Mouse (Mus musculus) right cerebral cortex, postnatal 25 days (tissue): ENCODE measurements around the gene Arl10.
A peak's percentile ranks its signal among the peaks of the same experiment; 100 is the strongest.

Source experiments
- DNase-seq: peaks from one replicate; pipeline ENCODE4 v3.0.0; 2022

The Arl10 gene

DNA sequence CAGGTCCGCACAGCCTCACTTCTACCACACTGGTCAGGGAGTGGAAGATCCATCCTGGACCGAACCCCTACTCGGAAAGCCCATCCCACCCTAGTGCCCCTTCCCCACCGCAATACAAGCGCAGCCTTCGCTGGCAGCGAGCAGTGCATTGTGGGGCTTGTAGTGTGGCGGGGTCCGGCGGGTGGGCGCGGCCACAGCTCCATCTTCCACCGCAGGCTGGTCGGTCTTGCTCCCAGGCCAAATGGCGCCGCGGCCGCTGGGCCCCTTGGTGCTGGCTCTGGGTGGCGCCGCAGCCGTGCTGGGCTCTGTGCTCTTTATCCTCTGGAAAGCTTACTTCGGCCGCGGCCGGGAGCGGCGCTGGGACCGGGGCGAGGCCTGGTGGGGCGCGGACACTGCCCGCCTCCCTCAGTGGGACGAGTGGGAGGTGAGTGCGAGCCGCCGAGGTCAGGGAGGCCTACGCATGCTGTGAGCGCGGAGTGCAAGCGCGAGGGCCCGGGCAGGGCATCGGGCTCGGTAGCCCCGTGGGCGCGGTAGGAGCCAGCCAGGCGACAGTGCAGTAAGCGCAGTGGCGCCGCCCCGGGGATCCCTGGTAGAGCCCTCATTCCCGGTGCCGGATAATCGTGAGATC is at the start of gene Arl10:
Gene Arl10 (plus strand): TSS at position 162 of the 628 bp plus-strand sequence.
- DNase-seq, result peak; percentile 83

DNA sequence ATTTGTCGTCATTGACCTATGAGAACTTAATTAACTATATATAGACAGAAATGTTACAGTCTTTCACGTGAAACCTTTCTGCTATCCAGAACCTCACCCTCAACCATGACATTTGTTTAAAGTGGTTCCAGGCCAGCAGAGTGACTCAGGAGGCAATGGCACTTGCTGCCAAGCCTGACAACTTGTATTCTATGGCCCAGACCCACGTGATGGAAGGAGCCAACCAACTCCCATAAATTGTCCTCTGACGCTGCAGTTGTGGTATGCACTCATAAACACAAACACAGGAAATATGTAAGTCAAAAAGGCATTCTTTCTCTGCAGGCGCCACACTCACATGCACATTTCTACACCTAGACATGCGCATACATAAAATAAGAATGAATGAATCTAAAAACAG is 47.7 kb upstream of the Arl10 start:
- DNase-seq, result no peak

GRCm38 (mm10) chr13:54532134-54532533 is 42.7 kb upstream of the Arl10 start:
- no peak for DNase-seq

DNA sequence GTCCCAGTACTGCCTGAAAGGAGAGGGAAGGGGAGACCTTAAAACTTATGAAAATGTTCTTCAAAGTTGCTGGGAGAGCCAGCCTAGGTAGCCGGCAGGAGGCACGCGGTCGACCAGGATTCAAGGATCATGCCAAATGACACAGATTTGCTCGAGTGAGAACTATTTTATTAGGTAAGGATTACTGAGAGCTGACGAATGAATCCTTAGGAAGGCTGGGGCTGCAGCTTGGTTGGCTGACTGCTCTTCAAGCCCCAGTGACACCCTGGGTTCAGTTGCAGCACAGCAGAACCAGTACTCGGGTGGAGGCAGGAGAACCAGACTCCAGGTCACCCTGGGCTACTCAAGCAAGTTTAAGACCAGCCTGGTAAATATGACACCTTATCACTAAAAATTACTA is 26.8 kb upstream of the Arl10 start:
- DNase-seq, result no peak

DNA sequence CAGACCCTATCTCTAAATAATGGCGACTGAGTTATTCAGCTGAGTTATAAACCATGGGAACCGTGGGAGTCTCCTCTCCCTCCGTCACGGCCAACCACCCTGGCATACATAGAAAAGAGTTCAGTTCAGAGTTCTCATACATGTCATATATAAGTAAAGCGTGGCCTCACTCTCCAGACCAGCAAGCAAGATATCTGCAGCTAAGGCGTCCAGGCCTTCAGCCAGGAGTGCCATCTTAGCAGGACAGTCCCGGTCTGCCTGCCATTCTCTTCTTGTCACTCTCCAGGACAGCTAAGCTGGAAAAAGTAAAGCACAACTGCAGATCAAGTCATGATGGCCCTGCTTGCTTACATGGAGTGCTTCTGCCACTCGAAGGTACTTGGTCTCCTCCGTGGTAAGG is 18.6 kb upstream of the Arl10 start:
- DNase-seq, result no peak

GRCm38 (mm10) chr13:54556796-54557195 is 18.0 kb upstream of the Arl10 start:
- peak; percentile 33 for DNase-seq

- no peak for DNase-seq
These were observed 17.2 kb upstream of the Arl10 start for GRCm38 (mm10) chr13:54557652-54558051.

GRCm38 (mm10) chr13:54559656-54560055 is 15.2 kb upstream of the Arl10 start:
- DNase-seq, result no peak

DNA sequence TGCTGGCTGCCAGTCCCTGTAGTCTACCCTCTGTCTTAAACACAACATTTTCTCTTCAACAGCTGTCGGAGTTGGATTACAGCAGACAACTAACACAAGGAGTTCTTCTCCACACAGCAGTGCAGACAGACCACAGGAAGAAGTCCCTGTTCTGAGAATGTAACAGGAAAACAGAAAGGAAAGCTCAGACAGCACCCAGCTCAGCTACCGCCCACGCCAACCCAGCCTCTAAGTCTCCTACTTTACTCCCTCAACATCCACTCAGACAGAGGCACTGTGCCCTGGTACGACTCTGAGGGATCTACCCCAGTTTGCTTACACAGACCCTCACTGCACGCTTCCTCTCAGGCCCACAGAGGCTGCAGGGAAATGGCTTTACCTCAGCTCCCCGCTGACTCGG is 14.2 kb upstream of the Arl10 start:
- DNase-seq, result no peak

DNA sequence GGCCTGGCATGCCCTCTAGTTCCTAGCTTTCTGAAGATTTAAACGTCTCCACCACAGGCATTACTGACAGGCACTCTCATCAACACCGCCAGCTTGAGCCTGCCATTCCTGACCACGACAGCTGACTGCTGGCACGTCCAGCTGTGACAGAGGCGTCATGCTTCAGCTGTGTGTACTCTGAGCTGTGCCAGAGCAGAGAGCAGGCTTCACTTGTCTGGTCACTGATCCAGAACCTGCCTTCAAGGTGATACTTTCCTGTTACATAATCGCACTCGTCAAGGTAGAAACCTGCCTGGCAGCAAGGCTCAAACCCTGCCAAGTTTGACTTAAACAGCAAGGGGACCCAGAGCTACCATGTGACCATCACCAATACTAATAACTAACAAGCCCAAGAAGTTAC is 12.3 kb upstream of the Arl10 start:
- no peak for DNase-seq

DNA sequence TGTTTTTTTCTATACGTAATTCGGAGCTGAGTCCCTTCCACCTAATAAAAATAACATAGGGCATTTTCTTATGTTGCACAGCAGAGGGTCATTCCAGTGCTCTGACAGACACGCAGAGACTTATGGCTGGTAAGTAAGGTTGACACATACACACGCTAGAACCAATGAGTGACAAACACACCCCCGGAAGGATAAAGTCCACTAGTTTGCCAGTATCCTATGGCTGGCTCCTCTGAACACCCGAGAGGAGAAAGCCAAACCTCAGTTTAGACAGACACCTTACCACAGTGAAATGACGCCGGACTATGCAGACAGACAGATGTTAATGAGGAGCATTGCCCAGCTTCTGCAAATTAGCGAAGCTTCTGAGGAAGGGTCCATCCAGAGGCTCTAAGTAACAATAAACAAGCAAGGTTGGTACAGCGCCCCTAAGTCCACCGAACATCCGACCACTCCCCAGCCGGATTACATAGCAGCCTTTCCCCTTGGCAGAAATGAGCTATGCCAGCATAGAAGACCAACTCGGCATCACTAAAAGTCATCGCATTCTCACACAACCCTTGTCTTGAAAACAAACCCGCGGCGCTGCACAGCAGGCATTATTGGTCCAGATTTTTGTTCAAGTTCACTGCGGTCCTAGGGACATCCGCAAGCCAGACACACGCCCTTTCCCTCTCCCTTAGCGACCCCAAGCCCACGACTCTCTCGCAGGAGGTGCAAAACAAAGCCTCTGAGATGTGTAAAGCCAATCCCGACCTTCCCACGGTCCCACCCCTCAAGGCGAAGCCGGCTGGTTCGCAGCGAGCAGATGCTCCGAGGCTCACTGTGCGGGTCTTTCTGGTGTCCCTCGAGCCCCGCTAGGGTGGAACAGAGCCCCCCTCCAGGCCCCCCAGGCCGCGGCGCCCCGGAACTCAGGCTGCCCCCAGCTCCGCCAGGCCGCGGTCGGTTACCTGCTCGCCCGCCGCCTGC is 10.3 kb upstream of the Arl10 start:
- DNase-seq, result peak; percentile 12

DNA sequence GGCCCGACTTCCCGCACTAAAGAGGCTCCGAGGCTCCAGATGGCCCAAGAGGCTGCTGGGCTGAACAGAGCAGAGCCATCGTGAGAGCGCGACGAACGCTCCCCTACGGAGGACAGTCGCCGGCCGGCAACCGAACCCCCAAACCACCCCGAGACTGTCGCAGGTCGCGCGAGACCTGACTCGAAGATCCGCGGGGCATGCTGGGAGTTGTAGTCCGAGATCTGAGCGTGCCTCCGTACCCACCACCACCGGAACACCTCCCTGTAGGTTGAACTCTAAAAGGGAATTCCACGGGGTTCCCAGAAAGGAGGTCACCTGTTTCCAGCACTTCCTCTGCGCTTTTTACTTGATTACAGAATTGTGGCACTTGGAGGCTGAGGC is 9.6 kb upstream of the Arl10 start, which contains the start of gene 4833439L19Rik:
Gene 4833439L19Rik (minus strand): TSS at position 235 of the 381 bp plus-strand sequence.
- DNase-seq, result peak; percentile 94

DNA sequence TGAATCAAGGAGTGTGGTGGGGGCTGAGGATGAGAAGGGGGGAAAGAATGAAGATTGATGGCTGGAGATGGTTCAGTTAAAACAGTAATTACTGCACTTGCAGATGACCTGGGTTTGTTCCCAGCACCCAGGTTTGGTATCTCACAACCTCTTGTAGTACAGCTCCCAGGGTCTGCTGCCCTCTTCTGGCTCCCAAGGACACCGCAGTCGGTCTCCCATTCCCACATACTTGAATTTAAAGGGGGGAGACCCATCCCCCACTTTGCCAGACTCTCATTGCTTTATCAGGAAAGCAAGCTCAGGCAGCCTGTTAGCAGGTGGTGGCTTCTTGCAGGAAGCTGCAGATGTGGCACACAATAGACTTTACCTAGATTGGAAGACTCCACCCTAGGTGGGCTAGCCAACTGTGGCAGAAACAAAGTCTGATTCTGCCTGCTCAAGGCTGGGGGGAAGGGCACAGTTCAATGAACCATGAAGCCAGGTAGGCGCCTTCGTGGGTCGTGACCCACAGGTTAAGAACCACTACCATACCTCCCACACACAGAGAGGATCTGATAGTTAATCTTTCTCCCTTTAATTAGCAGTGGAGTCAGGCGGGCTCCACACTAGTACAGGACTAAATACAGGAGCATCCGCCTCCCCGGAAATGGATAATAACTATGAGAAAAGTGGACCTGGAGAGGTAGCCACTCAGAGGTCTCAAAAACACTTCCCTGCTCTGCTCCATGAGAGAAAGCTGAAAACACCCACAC is 9.0 kb upstream of the Arl10 start:
- DNase-seq, result no peak

DNA sequence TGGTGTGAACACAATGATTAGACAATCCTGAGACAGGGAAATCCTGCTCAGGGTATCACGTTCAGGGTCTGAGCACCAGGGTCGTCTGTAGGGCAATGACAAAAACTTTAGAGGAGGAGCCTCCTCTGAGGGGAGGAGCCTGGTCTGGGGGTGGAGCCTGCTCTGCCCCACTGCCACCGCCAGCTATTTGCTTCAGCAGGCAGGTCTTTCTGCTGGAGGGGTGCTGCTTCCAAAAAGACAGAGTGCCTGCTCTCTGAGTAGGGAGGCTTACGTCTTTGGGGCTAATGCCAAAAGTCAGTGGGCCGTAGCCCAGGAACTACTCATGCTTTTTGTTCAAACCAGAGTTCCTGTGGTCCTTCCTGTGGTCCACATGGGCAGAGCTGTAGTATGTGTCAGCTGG is 6.4 kb upstream of the Arl10 start:
- no peak for DNase-seq

DNA sequence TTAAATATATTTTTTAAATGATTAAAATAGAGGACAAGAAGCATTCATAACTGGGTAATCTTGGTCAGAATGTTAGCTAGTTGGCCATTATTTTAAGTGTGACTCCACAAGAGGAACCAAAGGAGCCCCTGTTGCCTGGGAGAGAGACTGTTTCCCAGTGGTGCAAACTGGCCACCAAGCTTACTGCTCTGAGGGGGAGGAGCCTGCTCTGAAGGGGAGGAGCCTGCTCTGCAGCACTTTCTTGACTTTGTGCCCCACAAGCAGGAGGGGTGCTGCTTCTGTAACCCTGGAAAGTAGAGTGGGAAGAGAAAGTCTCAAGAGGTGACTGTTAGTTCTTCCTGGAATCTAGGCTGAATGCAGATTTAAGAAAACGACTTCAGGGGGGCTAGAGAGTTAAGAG is 5.5 kb upstream of the Arl10 start:
- no peak for DNase-seq

DNA sequence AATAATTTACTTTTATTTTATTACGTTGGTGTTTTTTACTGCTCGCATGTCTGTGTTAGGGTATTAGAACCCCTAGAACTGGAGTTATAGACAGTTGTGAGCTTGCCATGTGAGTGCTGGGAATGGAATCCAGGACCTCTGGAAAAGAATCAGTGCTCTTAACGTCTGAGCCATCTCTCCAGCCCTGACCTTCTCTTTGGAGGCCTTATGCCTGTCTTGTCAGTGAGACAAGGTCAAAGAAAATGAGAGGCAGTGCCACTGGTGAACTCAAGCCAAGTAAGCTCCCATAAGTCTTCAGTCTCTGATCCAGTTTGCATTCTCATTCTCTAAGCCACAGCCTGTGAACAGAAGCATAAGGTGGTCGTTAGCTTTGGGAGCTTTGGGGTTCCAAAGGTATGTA is 4.1 kb upstream of the Arl10 start:
- no peak for DNase-seq

GRCm38 (mm10) chr13:54571637-54572036 is 3.2 kb upstream of the Arl10 start:
- DNase-seq, result no peak

DNA sequence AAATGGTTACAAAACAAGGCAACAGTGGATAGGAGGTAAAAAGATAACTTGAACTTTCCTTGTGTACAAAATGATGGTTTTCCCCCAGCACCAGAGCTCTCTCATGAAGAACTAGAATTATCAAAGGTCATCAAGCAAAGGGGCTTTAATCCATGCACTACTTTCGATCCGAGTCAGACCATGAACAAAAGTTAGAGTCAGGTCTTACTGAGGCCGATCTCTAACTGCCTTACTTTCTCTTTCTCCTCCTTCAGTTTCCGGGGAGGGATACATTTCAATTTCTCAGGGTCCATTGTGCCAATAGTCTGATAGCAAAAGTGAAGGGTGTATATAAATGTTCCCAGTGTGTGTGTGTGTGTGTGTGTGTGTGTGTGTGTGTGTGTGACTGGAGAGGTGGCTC is 2.2 kb upstream of the Arl10 start:
- no peak for DNase-seq

DNA sequence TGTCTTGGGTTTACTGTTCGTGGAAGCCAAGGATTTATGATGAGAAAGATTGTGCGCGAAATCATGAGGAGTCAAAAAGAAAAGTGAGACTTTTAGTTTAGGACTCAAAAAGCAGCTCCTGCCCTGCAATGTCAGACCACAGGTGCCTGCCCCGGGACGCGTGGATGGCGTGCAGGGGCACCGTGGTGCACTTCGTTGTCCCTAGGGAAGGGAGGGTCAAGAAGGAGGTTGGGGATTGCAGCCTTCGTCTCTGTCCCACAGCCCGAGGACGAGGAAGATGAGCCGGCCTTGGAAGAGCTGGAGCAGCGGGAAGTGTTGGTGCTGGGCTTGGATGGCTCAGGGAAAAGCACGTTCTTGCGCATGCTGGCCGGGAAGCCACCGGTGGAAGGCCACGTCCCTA is 674 bp downstream of the Arl10 start:
- no peak for DNase-seq

DNA sequence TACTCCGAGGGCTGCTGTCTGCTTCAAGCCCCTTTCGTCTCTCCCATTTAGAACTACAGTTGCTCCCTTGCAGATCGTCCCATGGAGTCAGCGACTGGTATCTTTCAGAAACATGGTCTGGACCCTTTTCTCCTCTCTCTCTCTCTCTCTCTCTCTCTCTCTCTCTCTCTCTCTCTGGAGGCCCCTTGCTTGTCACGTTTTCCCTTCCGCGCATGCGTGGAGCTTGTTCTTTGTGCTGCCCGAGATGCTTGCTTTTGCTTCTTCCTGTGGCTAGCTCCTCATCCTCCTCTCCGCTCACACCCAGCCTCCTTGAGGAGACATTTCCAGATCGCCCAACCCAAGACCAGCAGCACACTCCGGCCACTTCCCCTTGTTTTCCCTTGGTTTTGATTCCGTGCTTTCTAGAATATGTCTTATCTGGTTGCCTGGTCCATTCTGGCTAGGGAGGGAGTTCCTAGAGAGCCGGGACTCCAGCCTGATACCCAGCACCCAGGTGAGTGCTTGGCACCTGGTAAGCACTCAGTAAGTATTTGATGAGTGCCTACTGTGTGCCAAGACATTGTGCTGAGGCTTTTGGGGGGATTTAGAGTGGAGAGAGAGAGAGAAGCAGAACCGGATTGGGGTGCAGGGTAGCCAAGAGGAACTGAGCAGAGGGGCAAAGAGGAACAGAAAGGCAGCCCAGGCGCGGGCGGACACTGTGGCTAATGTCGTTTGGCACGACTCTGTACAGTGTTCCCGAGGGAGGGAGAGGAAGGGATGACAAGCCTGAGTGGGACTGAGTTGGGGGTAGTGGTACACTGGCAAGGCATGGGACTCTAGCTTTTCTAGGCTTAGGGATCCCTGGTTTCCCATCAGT is 3.1 kb downstream of the Arl10 start:
- no peak for DNase-seq

DNA sequence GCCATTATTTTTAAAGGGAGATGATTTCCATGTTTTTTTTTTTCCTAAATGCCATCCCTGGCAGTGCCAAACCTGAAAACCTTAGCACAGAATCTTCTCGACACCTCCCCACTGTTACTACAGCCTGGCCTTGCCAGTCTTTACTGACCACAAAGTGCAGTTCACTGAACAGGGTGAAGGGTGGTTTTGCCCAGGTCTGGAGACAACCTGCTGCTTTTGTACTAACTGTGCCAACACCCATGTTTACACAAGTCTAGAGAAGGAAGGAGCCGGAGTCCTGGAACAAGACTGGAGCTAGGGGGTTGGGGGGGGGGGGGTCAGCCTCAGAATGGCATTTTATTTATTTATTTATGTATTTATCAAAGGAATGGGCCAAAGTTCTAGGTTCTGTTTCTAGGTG is 6.6 kb downstream of the Arl10 start:
- DNase-seq, result no peak

GRCm38 (mm10) chr13:54582126-54582525 is 7.3 kb downstream of the Arl10 start:
- DNase-seq, result no peak

GRCm38 (mm10) chr13:54582860-54583259 is 8.0 kb downstream of the Arl10 start:
- no peak for DNase-seq
